Mouse (Mus musculus): ENCODE measurements around the gene Efcab2.

The Efcab2 gene

DNA sequence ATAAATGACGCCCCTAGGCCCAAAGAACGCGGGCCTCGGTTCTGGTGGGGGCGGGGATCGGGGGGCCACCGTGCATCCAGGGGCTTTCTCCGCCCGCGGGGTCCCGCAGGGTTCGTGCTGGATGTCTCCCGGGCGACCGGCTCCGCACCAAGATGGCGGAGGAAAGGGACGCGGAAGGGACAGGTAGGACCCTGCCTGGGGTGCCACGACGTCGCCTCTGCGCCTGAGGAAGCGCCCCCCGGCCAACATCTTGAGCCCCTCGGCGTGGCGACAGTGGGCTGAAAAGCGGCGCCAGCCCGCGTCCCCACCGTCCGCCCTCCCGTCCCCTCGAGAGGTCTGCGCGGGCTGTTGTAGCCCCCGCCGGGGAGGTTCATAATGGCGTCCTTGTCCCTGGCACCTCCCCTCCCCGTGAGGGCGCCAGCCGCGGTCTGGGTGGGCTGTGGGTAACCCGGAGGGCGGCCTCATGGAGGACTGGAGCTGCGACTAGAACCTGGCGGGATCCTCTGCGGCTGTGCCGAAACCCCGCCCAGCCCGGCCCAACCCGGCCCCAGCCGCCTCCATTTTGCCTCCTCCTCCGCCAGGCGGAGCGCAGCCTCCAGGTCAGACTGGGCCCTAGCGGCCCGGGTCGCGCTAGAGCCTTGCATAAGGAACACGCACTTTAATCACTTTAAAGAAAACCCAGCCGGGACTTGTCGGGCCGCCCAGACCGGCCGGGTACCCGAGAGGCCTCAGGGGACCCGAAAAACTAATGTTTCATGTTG lies at the start of gene Efcab2:
TSS of gene Efcab2 (plus strand) at position 135 of the 761 bp plus-strand sequence.
- peaks cover 3% of the 10 kb centered on the region; the same call in 1 of the 2 replicates for H3K9me3 ChIP-seq (ENCODE audit: low read length)
- peaks cover 23% of the 10 kb centered on the region for H3K27me3 ChIP-seq (ENCODE audit: insufficient read depth, low read length)
- H3K36me3 ChIP-seq (ENCODE audit: insufficient read depth, low read length) = no peaks in the 10 kb centered on the region
- H3K4me3 ChIP-seq (replicated peaks; ENCODE audit: low read length) = peak within 1 kb of the TSS; percentile 86
- H3K4me1 ChIP-seq (replicated peaks; ENCODE audit: low read depth, low read length) = peaks cover 19% of the 10 kb centered on the region
- TF ChIP-seq NANOG (IDR thresholded peaks at IDR 0.05; ENCODE audit: borderline replicate concordance, low read length) (no peak), CTCF (conservative IDR thresholded peaks at IDR 0.05; ENCODE audit: low read length) (no peak), POU5F1 (IDR thresholded peaks at IDR 0.05; ENCODE audit: borderline replicate concordance, low read length) (no peak)

DNA sequence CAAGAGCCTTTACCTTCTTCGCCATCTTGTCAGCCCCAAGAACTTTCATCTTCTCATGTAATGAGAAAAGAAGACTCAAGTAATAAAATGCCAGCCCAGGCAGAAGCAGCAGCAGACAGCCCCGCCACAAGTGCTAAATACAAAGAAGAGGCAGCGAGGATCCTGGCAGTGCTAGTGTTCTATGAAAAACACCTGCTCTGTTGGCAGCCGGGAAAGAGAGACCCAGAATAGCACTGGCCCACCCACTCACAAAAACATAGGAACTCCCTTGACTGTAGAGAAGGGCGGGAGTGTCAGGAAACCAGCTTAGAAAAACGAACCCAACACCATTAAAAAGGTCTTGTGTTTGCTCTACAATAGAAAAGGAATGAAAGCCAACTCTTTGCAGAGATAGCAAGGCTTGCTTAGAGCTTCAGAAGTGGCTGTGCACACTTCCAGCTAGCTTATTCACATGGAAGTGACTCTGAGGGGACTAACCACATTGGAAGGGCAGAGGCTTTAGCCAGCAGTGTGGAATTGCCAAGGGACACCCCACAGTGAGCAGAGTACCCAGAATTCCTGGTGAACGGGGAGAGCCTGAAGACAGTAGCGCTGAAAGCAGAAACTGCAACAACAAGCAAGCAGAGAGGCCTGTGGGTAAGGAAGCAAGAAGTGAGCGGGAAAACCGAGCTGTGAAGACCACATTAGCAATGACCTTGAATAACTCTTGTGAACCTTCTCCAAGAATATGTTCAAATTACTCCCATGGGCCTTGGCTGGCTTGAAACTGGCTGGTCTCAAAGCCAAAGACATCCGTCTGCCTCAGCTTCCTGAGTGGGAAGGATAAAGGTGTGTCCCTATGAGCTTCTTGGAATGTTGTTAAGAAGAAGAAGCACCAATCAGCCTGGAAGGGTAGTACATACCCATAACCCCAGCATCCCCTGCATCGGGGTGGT lies 47.8 kb upstream of the Efcab2 start:
- H3K4me3 ChIP-seq (replicated peaks; ENCODE audit: low read length) = peak overlapping the region; percentile 56
- H3K4me1 ChIP-seq (replicated peaks; ENCODE audit: low read depth, low read length) = peaks cover 86% of the 10 kb centered on the region
- TF ChIP-seq NANOG (IDR thresholded peaks at IDR 0.05; ENCODE audit: borderline replicate concordance, low read length) (0 out of 2 replicates have a peak, but pooled peaks have one; percentile 4), POU5F1 (IDR thresholded peaks at IDR 0.05; ENCODE audit: borderline replicate concordance, low read length) (no peak), CTCF (conservative IDR thresholded peaks at IDR 0.05; ENCODE audit: low read length) (no peak)
- H3K27me3 ChIP-seq (ENCODE audit: insufficient read depth, low read length) = peaks cover 3% of the 10 kb centered on the region; the same call in 1 of the 2 replicates
- no peaks in the 10 kb centered on the region for H3K36me3 ChIP-seq (ENCODE audit: insufficient read depth, low read length)
- H3K9me3 ChIP-seq (ENCODE audit: low read length) = no peaks in the 10 kb centered on the region

DNA sequence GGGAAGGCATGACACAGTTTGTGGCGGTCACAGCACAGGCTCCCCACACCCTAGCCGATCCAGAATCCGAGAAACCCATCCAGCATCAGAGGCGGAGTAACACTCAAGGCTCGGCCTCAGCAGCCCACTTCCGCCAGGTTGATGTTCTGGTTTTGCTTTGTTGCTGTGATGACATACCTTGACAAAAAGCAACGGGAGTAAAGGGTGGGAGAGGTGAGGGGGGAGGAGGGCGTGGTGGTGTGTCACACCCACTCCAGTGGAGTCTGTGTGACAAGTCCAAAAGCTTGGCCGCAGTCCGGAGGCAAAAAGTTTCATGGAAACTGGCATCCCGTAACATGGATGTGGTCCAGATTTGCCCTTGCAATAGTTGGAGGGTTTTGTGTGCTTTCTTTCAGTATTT lies 45.6 kb upstream of the Efcab2 start:
- Histone ChIP-seq H3K4me3 (replicated peaks; ENCODE audit: low read length) (peak overlapping the region; percentile 63), H3K4me1 (replicated peaks; ENCODE audit: low read depth, low read length) (peaks cover 91% of the 10 kb centered on the region), H3K27me3 (ENCODE audit: insufficient read depth, low read length) (peaks cover 10% of the 10 kb centered on the region), H3K36me3 (ENCODE audit: insufficient read depth, low read length) (no peaks in the 10 kb centered on the region), H3K9me3 (ENCODE audit: low read length) (no peaks in the 10 kb centered on the region)
- no peak for TF ChIP-seq NANOG (IDR thresholded peaks at IDR 0.05; ENCODE audit: borderline replicate concordance, low read length)
- no peak for TF ChIP-seq CTCF (conservative IDR thresholded peaks at IDR 0.05; ENCODE audit: low read length)
- no peak for TF ChIP-seq POU5F1 (IDR thresholded peaks at IDR 0.05; ENCODE audit: borderline replicate concordance, low read length)

DNA sequence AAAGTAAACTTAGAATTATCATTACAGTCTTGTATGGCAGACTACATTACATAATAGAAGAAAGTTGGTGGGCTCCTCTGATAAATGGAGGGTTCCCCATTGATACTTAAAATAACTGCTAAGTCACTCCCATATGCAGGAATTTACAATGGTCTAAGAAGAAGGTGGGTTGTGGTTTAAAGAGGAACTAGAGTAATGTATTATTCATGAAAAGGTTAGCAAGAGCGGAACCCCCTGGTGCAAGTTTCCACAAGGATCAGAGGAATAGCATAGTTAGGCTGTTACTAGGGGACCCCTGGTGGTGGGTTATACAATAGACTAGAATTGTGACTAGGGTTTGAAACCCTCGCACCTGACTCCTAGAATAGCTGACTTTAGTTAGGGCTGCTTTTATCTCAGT lies 45.2 kb upstream of the Efcab2 start:
- Histone ChIP-seq H3K9me3 (ENCODE audit: low read length) (no peaks in the 10 kb centered on the region), H3K27me3 (ENCODE audit: insufficient read depth, low read length) (peaks cover 10% of the 10 kb centered on the region), H3K36me3 (ENCODE audit: insufficient read depth, low read length) (no peaks in the 10 kb centered on the region), H3K4me1 (replicated peaks; ENCODE audit: low read depth, low read length) (peaks cover 94% of the 10 kb centered on the region), H3K4me3 (replicated peaks; ENCODE audit: low read length) (0 out of 2 replicates have a peak overlapping the region, but pooled peaks have one; percentile 63)
- peak; percentile 81; the same call in 1 of the 2 replicates for TF ChIP-seq NANOG (IDR thresholded peaks at IDR 0.05; ENCODE audit: borderline replicate concordance, low read length)
- TF ChIP-seq POU5F1 (IDR thresholded peaks at IDR 0.05; ENCODE audit: borderline replicate concordance, low read length) = peak; percentile 84; the same call in 1 of the 2 replicates
- peak; percentile 35 for TF ChIP-seq CTCF (conservative IDR thresholded peaks at IDR 0.05; ENCODE audit: low read length)

DNA sequence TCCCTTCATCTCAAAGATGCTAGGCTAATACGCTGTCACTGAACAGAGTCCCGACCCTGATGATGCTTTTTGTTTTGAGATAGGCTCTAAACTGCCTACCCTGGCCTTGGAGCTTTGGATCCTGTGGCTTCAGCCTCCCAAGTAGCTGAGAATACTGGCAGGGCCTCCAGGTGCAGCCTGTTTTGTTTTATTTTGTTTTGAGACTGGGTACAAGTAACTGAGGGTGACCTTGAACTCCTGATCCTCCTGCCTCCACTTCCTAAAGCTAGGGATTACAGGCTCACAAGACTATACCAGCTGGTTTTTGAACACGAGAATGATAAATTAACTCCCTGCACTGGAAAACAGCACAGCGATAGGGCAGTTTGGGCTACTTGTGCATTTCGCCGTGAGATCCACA lies 40.7 kb upstream of the Efcab2 start:
- Histone ChIP-seq H3K4me3 (replicated peaks; ENCODE audit: low read length) (no peak overlapping the region), H3K4me1 (replicated peaks; ENCODE audit: low read depth, low read length) (peaks cover 85% of the 10 kb centered on the region), H3K9me3 (ENCODE audit: low read length) (no peaks in the 10 kb centered on the region), H3K36me3 (ENCODE audit: insufficient read depth, low read length) (no peaks in the 10 kb centered on the region), H3K27me3 (ENCODE audit: insufficient read depth, low read length) (peaks cover 10% of the 10 kb centered on the region)
- no peak for TF ChIP-seq NANOG (IDR thresholded peaks at IDR 0.05; ENCODE audit: borderline replicate concordance, low read length)
- no peak for TF ChIP-seq POU5F1 (IDR thresholded peaks at IDR 0.05; ENCODE audit: borderline replicate concordance, low read length)
- TF ChIP-seq CTCF (conservative IDR thresholded peaks at IDR 0.05; ENCODE audit: low read length) = no peak

DNA sequence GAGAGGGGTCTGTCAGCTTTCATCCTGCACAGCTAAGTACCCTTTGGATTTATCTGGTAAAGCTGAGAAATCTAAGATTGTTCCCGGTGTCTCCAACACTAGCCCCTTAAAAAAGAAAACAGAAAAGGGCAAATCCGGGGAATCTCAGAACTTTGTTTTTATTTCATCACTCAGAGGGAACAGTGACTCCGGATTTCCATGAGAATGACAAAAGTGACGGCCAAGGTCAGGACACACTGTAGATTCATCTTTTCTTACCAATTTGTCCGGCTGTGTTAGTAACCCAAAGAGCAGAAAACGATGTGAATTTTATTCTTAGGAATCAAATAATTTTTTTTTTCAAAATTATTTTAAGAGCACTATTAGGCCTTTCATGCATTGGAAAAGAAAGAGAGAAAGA lies 37.8 kb upstream of the Efcab2 start:
- Histone ChIP-seq H3K36me3 (ENCODE audit: insufficient read depth, low read length) (no peaks in the 10 kb centered on the region), H3K4me1 (replicated peaks; ENCODE audit: low read depth, low read length) (peaks cover 63% of the 10 kb centered on the region), H3K9me3 (ENCODE audit: low read length) (no peaks in the 10 kb centered on the region), H3K27me3 (ENCODE audit: insufficient read depth, low read length) (peaks cover 7% of the 10 kb centered on the region; the same call in 1 of the 2 replicates), H3K4me3 (replicated peaks; ENCODE audit: low read length) (peak overlapping the region; percentile 80)
- TF ChIP-seq POU5F1 (IDR thresholded peaks at IDR 0.05; ENCODE audit: borderline replicate concordance, low read length) (no peak), CTCF (conservative IDR thresholded peaks at IDR 0.05; ENCODE audit: low read length) (no peak), NANOG (IDR thresholded peaks at IDR 0.05; ENCODE audit: borderline replicate concordance, low read length) (no peak)

DNA sequence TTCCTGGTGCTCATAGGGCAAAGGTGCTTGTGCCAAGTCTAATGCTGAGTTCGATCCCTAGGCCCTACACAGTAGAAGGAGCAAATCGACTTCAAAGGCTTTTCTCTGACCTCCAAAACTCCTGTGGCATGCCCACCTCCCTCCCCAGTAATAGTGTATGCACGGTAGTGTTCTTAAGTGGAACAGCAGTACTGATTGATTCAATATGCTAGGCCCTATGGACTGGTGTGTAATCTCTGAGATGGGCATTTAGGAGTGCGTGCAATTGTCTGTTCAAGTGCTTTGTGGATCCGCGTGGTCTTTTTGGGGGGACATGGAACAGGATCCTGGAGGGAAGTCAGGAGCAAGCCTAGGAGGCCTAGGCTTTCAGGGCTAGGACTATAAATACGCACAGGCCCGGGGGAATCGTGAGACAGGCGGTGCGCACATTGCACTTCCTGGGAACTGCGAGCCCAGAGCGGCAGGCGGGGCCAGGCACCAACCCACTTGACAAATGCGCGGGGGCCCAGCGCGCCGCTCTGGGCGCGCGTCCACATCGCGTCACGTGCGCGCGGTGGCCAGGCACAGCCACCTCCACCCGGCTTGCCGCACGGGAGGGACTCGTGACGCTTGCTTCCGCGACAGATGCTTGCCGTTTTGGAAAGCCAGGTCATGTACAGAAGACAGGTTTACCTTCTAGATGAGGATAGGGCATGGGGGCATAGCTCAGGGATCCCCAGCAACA lies 37.2 kb upstream of the Efcab2 start:
- peaks cover 3% of the 10 kb centered on the region; the same call in 1 of the 2 replicates for H3K27me3 ChIP-seq (ENCODE audit: insufficient read depth, low read length)
- no peaks in the 10 kb centered on the region for H3K9me3 ChIP-seq (ENCODE audit: low read length)
- peak overlapping the region; percentile 80 for H3K4me3 ChIP-seq (replicated peaks; ENCODE audit: low read length)
- TF ChIP-seq CTCF (conservative IDR thresholded peaks at IDR 0.05; ENCODE audit: low read length) (no peak), NANOG (IDR thresholded peaks at IDR 0.05; ENCODE audit: borderline replicate concordance, low read length) (no peak), POU5F1 (IDR thresholded peaks at IDR 0.05; ENCODE audit: borderline replicate concordance, low read length) (no peak)
- H3K36me3 ChIP-seq (ENCODE audit: insufficient read depth, low read length) = no peaks in the 10 kb centered on the region
- H3K4me1 ChIP-seq (replicated peaks; ENCODE audit: low read depth, low read length) = peaks cover 57% of the 10 kb centered on the region
